Mouse (Mus musculus) small intestine, adult 2 months (tissue): ENCODE measurements at regions not wholly inside any gene's neighbourhood (a gene's known extent, or its start where the extent isn't known, plus 50 kb on each side); places are given as distances from the start of the nearest gene placed in this dataset.

Experiments
- CTCF ChIP-seq: fragments of 200-500 bp; IDR thresholded peaks from 2 replicates; pipeline ENCODE4 v1.5.1; 2012; ENCODE audit warnings: low read depth, mild to moderate bottlenecking, control low read depth, inconsistent platforms, low read length, moderate library complexity, mixed read lengths; ENCODE audit not compliant: insufficient replicate concordance, insufficient read length; ENCODE audit errors: extremely low read depth
- POLR2A ChIP-seq: fragments of 200-500 bp; IDR thresholded peaks from 2 replicates; pipeline ENCODE4 v1.6.1; 2012; ENCODE audit warnings: low read depth, mild to moderate bottlenecking, control low read depth, inconsistent platforms, low read length, moderate library complexity

DNA sequence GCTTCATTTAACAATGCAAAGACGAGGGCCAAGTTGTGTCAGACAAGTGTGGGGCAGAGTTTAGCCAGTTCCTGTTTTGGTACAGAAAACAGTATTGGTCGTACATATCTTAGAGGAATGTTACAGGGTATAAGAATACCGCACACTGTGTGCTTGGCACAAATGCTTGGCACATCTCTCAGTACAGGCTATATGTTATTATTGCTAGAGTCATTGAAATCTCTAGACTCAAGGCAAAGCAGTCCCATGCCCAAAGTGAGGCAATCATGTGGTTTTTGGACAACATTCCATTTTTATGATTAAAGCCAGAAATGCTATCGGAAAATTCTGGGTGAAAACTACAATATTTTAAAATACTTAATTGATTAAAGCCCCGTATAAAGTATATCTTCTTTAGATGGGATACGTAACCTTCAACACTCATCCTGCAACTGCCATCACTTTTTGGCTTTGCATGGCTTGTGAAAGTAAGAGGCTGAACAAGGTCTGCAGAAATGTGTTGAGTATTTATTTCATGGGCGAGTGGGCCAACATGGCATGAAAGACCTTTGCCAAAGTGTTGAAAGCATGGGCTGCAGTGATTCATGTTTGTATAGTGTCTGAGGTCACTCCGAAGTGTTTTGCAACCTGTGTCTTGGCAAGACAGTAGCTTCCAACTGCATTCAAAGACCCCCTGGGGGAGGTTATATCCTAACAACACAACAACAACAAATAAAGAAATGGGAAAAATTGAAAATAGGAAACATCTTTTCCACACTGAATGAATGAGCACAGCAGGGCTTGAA, 383.8 kb upstream of the Xrcc4 start:
- TF ChIP-seq POLR2A, result no peak
- TF ChIP-seq CTCF, result no peak
